Mouse (Mus musculus) frontal cortex, adult 2 months (tissue): ENCODE data around the gene Gm17174. TPM values are rescaled to one million over a fixed set of nuclear protein-coding genes. Genes with fewer than 3 reads are reported as not detected.
"Not testable (repeated sequence)": the region's sequence is repeated elsewhere in the genome, so short reads cannot be mapped to it uniquely, and the experiment has no call there.

ENCODE experiments used
- DNase-seq, 2 experiments: peaks; one replicate each; pipeline ENCODE4 v3.0.0; 2022; ENCODE audit warnings: low spot score in 1 of 2; ENCODE audit errors: extremely low spot score in 1 of 2
- polyA plus RNA-seq: library from polyadenylated mRNA; depleted of rRNA; stranded (reverse); fragments of >200 nt; gene quantifications from 2 replicates; pipeline ENCODE4 v1.2.3, GENCODE M21; 2012; rRNA removed

The Gm17174 gene
- not detected in 2 replicates for polyA plus RNA-seq

GRCm38 (mm10) chr14:51592039-51592438 is at the start of gene Gm17174:
Gene Gm17174, minus strand, starts transcription at chr14:51592139.
- DNase-seq = not testable (repeated sequence)

GRCm38 (mm10) chr14:51635566-51635965 is 43.6 kb upstream of the Gm17174 start, which contains the start of gene Gm4181:
Gene Gm4181, minus strand, starts transcription at chr14:51635666.
- not testable (repeated sequence) for DNase-seq

- peak in 1 of 2 experiments; percentile 13 for DNase-seq
These were observed 40.5 kb upstream of the Gm17174 start for GRCm38 (mm10) chr14:51632426-51632825.

- no peak for DNase-seq
These were observed 19.3 kb upstream of the Gm17174 start, which contains the start of gene Gm17078 for GRCm38 (mm10) chr14:51611210-51611609. Gene Gm17078, minus strand, starts transcription at chr14:51611310.

GRCm38 (mm10) chr14:51573963-51574362 is 18.0 kb downstream of the Gm17174 start, which contains the start of gene Gm17175:
Gene Gm17175, minus strand, starts transcription at chr14:51574063.
- DNase-seq = not testable (repeated sequence)

- DNase-seq = no peak
These were observed 39.4 kb downstream of the Gm17174 start, which contains the start of gene Gm5622 for GRCm38 (mm10) chr14:51552490-51552889. Gene Gm5622, plus strand, starts transcription at chr14:51552790.

Other genes with a start within 250 kb of the Gm17174 start
- not detected in 2 replicates for gene Gm7247, start 230.4 kb downstream of the Gm17174 start, polyA plus RNA-seq
- not detected in 2 replicates for gene Vmn2r88, start 181.3 kb downstream of the Gm17174 start, polyA plus RNA-seq
- not detected in 2 replicates for gene Vmn2r89, start 140.3 kb downstream of the Gm17174 start, polyA plus RNA-seq
- not detected in 2 replicates for gene Gm5622, start 39.3 kb downstream of the Gm17174 start, polyA plus RNA-seq
- gene Gm17175, start 18.1 kb downstream of the Gm17174 start, polyA plus RNA-seq = not detected in 2 replicates
- gene Gm17078, start 19.2 kb upstream of the Gm17174 start, polyA plus RNA-seq = not detected in 2 replicates
- not detected in 2 replicates for gene Gm4181, start 43.5 kb upstream of the Gm17174 start, polyA plus RNA-seq
- gene Gm17079, start 103.3 kb upstream of the Gm17174 start, polyA plus RNA-seq = not detected in 2 replicates
- gene Gm5800, start 125.0 kb upstream of the Gm17174 start, polyA plus RNA-seq = not detected in 2 replicates
- not detected in 2 replicates for gene Ang4, start 181.5 kb upstream of the Gm17174 start, polyA plus RNA-seq
- not detected in 2 replicates for gene AY358078, start 207.9 kb upstream of the Gm17174 start, polyA plus RNA-seq